Comparison of ENCODE assay signal across 14 mouse cellular contexts in the genomic region with DNA sequence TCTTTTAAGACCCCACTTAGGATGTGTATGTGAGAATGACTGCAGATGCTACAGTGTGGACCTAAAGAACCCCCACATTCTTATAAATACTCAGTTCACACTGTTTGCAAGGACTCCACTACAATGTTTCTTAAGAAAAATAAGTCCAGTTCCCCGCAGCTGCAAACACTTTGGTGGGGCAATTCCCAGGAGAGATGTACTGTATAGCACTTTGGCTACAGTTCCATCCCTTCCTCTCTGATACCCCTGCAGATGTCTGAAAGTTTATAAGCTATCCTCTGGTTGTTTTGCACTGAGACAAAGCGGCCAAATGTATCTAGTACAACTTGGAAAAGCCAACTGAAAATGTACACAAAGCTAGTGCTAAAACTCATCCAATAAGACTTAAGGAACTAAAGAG. TPM values are rescaled to one million over a fixed set of nuclear protein-coding genes. Genes with fewer than 3 reads are reported as not detected.
A peak's percentile ranks its signal among the peaks of the same experiment; 100 is the strongest.
DNase-seq lines count a peak whose midpoint lies in the region; ATAC-seq and TF ChIP-seq lines count a peak whose summit lies in the region.
"Had no signal": no experiment of that assay in that cellular context is flagged by ENCODE, and none has a peak within 500 bp of the region (broad histone marks: within the 10 kb centered on the region; RNA-seq: fewer than 3 reads in every experiment).

No protein-coding gene starts in this region.

- 61% methylated on average over 2 of the region's 2 CpGs for whole genome bisulfite sequencing in cerebellum, adult 2 months
- 65% methylated on average over 2 of the region's 2 CpGs for WGBS in heart, postnatal 0 days
- WGBS in neural tube, embryonic 15.5 days: 85% methylated on average over 2 of the region's 2 CpGs

- TF ChIP-seq EP300 in heart, postnatal 0 days (IDR thresholded peaks at IDR 0.05; ENCODE audit: low read depth): no peak

- H3K36me3 ChIP-seq in heart, postnatal 0 days (replicated peaks; ENCODE audit: control insufficient read depth, insufficient read depth, low read length): no peaks in the 10 kb centered on the region
- H3K36me3 ChIP-seq in neural tube, embryonic 15.5 days: no peaks in the 10 kb centered on the region
- H3K36me3 ChIP-seq: hindbrain, embryonic 12.5 days; liver, embryonic 13.5 days had no signal

- DNase-seq in cerebellum, adult 2 months: no peak
- DNase-seq in cerebellum, adult 9-11 months: no peak
- DNase-seq in heart, postnatal 0 days (ENCODE audit: low spot score): peak; percentile 5
- DNase-seq in heart, postnatal 25 days (ENCODE audit: low spot score): no peak
- no peak for DNase-seq in neural tube, embryonic 10.5 days (ENCODE audit: extremely low spot score, low spot score)
- no peak for DNase-seq in embryo, embryonic 9.5 days (ENCODE audit: extremely low spot score)
- DNase-seq in adrenal gland, postnatal 25 days: no peak
- DNase-seq: cerebellum, adult 18-20 months; embryo, embryonic 11 days; kidney, adult 8-10 months; liver, embryonic 13.5 days had no signal

- H3K27ac ChIP-seq in cerebellum, adult 2 months (ENCODE audit: insufficient read depth, low read length): no peak overlapping the region
- H3K27ac ChIP-seq in heart, postnatal 0 days (ENCODE audit: low read depth): no peak overlapping the region; the same call in 1 of the 2 replicates
- no peak overlapping the region for H3K27ac ChIP-seq in neural tube, embryonic 15.5 days (replicated peaks)
- H3K27ac ChIP-seq: forebrain, embryonic 13.5 days; hindbrain, embryonic 12.5 days; liver, embryonic 13.5 days had no signal

- no peak overlapping the region for H3K9ac ChIP-seq in heart, postnatal 0 days (replicated peaks; ENCODE audit: low read depth, low read length)
- H3K9ac ChIP-seq in neural tube, embryonic 15.5 days (replicated peaks): no peak overlapping the region
- H3K9ac ChIP-seq: forebrain, embryonic 13.5 days; hindbrain, embryonic 12.5 days; liver, embryonic 13.5 days had no signal

- ATAC-seq in heart, postnatal 0 days (ENCODE audit: insufficient read depth, low read depth): no peak
- ATAC-seq in neural tube, embryonic 15.5 days (ENCODE audit: low FRiP score): no peak
- ATAC-seq: forebrain, embryonic 13.5 days had no signal

- peaks cover 16% of the 10 kb centered on the region for H3K4me1 ChIP-seq in cerebellum, adult 2 months (ENCODE audit: control insufficient read depth, insufficient read depth, low read length)
- H3K4me1 ChIP-seq in heart, postnatal 0 days (ENCODE audit: control insufficient read depth, insufficient read depth): no peaks in the 10 kb centered on the region
- H3K4me1 ChIP-seq in neural tube, embryonic 15.5 days: peaks cover 20% of the 10 kb centered on the region

- no peak for TF ChIP-seq POLR2A in cerebellum, adult 2 months (IDR thresholded peaks at IDR 0.05; ENCODE audit: borderline replicate concordance, insufficient read depth, low read length)

- H3K4me2 ChIP-seq in heart, postnatal 0 days (ENCODE audit: low read depth, low read length): peak overlapping the region; percentile 94
- 0 out of 2 replicates have a peak overlapping the region, but pooled peaks have one; percentile 91 for H3K4me2 ChIP-seq in neural tube, embryonic 15.5 days

- H3K4me3 ChIP-seq in cerebellum, adult 2 months (replicated peaks; ENCODE audit: insufficient read depth, low read depth, low read length): peak overlapping the region; percentile 92
- peak overlapping the region; percentile 97; the same call in 1 of the 2 replicates for H3K4me3 ChIP-seq in heart, postnatal 0 days (ENCODE audit: low read depth, low read length)
- H3K4me3 ChIP-seq in neural tube, embryonic 15.5 days (replicated peaks): no peak overlapping the region
- H3K4me3 ChIP-seq: hindbrain, embryonic 12.5 days; liver, embryonic 13.5 days had no signal

- intact Hi-C loops in heart, postnatal 25 days (cut with DNase I): loop anchor here (5.0 kb wide), 3 partner anchors 84 to 189 kb away; no protein-coding TSS in a partner anchor

- H3K9me3 ChIP-seq in heart, postnatal 0 days (replicated peaks; ENCODE audit: control insufficient read depth, low read length): peaks cover 4% of the 10 kb centered on the region; the same call in 1 of the 2 replicates
- no peaks in the 10 kb centered on the region for H3K9me3 ChIP-seq in neural tube, embryonic 15.5 days (replicated peaks)
- H3K9me3 ChIP-seq: hindbrain, embryonic 12.5 days; liver, embryonic 13.5 days had no signal

- no peak for TF ChIP-seq CTCF in cerebellum, adult 2 months (IDR thresholded peaks at IDR 0.05; ENCODE audit: borderline replicate concordance, insufficient read depth, low read depth, low read length)
- no peak for TF ChIP-seq CTCF in heart, postnatal 0 days (IDR thresholded peaks at IDR 0.05; ENCODE audit: low read depth)

- H3K27me3 ChIP-seq in cerebellum, adult 2 months (ENCODE audit: control insufficient read depth, insufficient read depth, low read length): no peaks in the 10 kb centered on the region
- no peaks in the 10 kb centered on the region for H3K27me3 ChIP-seq in heart, postnatal 0 days (ENCODE audit: control insufficient read depth, insufficient read depth, low read length)
- H3K27me3 ChIP-seq in neural tube, embryonic 15.5 days (replicated peaks): peaks cover 10% of the 10 kb centered on the region

RNA-seq across cellular contexts. Expression of gene Eps8, which starts 8.0 kb away (rescaled TPM):
- 50.4 and 59.4 TPM in 2 replicates for polyA plus RNA-seq in cerebellum, adult 2 months (2012; rRNA removed)
- total RNA-seq in heart, postnatal 0 days (2014; rRNA removed; ENCODE audit: low replicate concordance): 12.5 and 24.4 TPM in 2 replicates
- 15.1 and 16.9 TPM in 2 replicates for polyA plus RNA-seq in heart, postnatal 0 days (2015; fragmentation: Nextera tagmentation; extraction: Ambion mirVana)
- total RNA-seq in heart, postnatal 25 days (2021): 10 to 100 TPM; 14.0 to 17.9 TPM
- 22.5 and 29.1 TPM in 2 replicates for polyA plus RNA-seq in neural tube, embryonic 15.5 days (2015; fragmentation: Nextera tagmentation; extraction: Ambion mirVana)
- 29.3 and 44.1 TPM in 2 replicates for total RNA-seq in adrenal gland, postnatal 25 days (2021)
